Mouse (Mus musculus) hematopoietic multipotent progenitor cell, adult 10-12 weeks (in vitro differentiated cells): ENCODE results near the gene D5Ertd577e. TPM values are rescaled to one million over a fixed set of nuclear protein-coding genes. Genes with fewer than 3 reads are reported as not detected.

Source experiments
- polyA plus RNA-seq: library from polyadenylated mRNA; stranded (reverse); fragments of >175 nt; gene quantifications from 2 replicates; pipeline ENCODE4 v1.2.3, GENCODE M21; 2012; ENCODE audit warnings: low replicate concordance

The D5Ertd577e gene
- polyA plus RNA-seq: not detected in 2 replicates

GRCm38 (mm10) chr5:95456506-95456905 lies at the start of gene D5Ertd577e:
D5Ertd577e (plus strand) TSS chr5:95456806.

GRCm38 (mm10) chr5:95510458-95510857 lies 53.9 kb downstream of the D5Ertd577e start, which contains the start of gene Gm3286:
Gm3286 (plus strand) TSS chr5:95510758.

Other genes starting within 250 kb of the D5Ertd577e start
- not detected in 2 replicates for gene Gm10424, start 184.0 kb upstream of the D5Ertd577e start, polyA plus RNA-seq
- not detected in 2 replicates for gene Gm3259, start 150.9 kb upstream of the D5Ertd577e start, polyA plus RNA-seq
- gene Gm3286, start 54.0 kb downstream of the D5Ertd577e start, polyA plus RNA-seq: not detected in 2 replicates
- not detected in 2 replicates for gene Gm7971, start 138.1 kb downstream of the D5Ertd577e start, polyA plus RNA-seq